ENCODE assay signal across 13 mouse cellular contexts in the genomic region with DNA sequence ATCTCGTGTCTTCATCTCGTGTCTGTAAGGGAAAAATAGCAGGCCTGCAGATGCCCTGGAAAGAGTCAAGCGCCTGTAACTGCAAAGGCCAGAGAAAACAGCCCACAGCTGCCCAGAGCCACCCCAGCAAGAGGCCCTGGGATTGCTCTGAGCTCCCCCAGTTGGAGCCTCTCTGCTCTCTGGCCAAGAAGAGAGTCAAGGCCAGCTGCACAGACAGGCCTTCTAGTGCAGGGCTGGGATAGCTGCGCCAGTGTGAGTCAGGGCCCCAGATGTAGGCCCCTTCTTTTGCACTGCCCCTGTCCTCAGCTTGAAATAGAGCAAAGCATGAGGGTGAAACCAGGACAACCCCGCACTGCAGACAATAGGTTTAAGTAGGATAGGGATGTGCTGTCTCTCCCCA.
DNase-seq lines count a peak whose midpoint lies in the region; ATAC-seq and TF ChIP-seq lines count a peak whose summit lies in the region.
"Had no signal": no experiment of that assay in that cellular context is flagged by ENCODE, and none has a peak within 500 bp of the region (broad histone marks: within the 10 kb centered on the region; RNA-seq: fewer than 3 reads in every experiment).

No protein-coding gene starts in this region.

- intact Hi-C loops in heart, adult 2 months (cut with DNase I) = no loop called here

- TF ChIP-seq POLR2A in heart, adult 2 months (IDR thresholded peaks at IDR 0.05; ENCODE audit: insufficient read depth, low read depth, low read length) = no peak

- H3K36me3 ChIP-seq in heart, adult 2 months (ENCODE audit: control insufficient read depth, insufficient read depth, low read length) = no peaks in the 10 kb centered on the region
- no peaks in the 10 kb centered on the region for H3K36me3 ChIP-seq in heart, embryonic 12.5 days
- H3K36me3 ChIP-seq: forebrain, embryonic 15.5 days; hindbrain, embryonic 15.5 days; limb, embryonic 13.5 days; neural tube, embryonic 12.5 days had no signal

- H3K9me3 ChIP-seq in heart, embryonic 12.5 days (replicated peaks) = no peaks in the 10 kb centered on the region
- H3K9me3 ChIP-seq: forebrain, embryonic 15.5 days; hindbrain, embryonic 15.5 days; limb, embryonic 13.5 days; neural tube, embryonic 12.5 days had no signal

- no peak overlapping the region for H3K9ac ChIP-seq in heart, adult 2 months (ENCODE audit: low read depth, low read length)
- no peak overlapping the region for H3K9ac ChIP-seq in heart, embryonic 12.5 days
- H3K9ac ChIP-seq: forebrain, embryonic 15.5 days; hindbrain, embryonic 15.5 days; limb, embryonic 13.5 days; neural tube, embryonic 12.5 days had no signal

- H3K27me3 ChIP-seq in heart, adult 2 months (ENCODE audit: control insufficient read depth, insufficient read depth, low read length) = no peaks in the 10 kb centered on the region
- no peaks in the 10 kb centered on the region for H3K27me3 ChIP-seq in heart, embryonic 12.5 days (replicated peaks)
- H3K27me3 ChIP-seq: forebrain, embryonic 15.5 days; hindbrain, embryonic 15.5 days; limb, embryonic 13.5 days; neural tube, embryonic 12.5 days had no signal

- ATAC-seq in heart, embryonic 12.5 days (ENCODE audit: insufficient number of reproducible peaks, low FRiP score) = no peak
- ATAC-seq: forebrain, embryonic 15.5 days had no signal

- no peak overlapping the region for H3K4me3 ChIP-seq in heart, adult 2 months
- H3K4me3 ChIP-seq in heart, embryonic 12.5 days = no peak overlapping the region
- H3K4me3 ChIP-seq: forebrain, embryonic 15.5 days; hindbrain, embryonic 15.5 days; layer of hippocampus, adult 2 months; limb, embryonic 13.5 days; neural tube, embryonic 12.5 days had no signal

- no peak overlapping the region for H3K4me2 ChIP-seq in heart, embryonic 12.5 days
- H3K4me2 ChIP-seq: forebrain, embryonic 15.5 days; hindbrain, embryonic 15.5 days; limb, embryonic 13.5 days; neural tube, embryonic 12.5 days had no signal

- TF ChIP-seq CTCF in heart, adult 2 months (IDR thresholded peaks at IDR 0.05) = no peak

- DNase-seq in heart, adult 2 months = peak; percentile 48 to 56
- DNase-seq in adrenal gland, adult 8-10 months = peak; percentile 30
- DNase-seq in gastrocnemius, postnatal 4 days (ENCODE audit: low spot score in 2 of 2) = peak; percentile 26 to 55
- DNase-seq in lung, postnatal 14 days = peak; percentile 2
- DNase-seq in embryo, embryonic 10 days (ENCODE audit: low spot score) = no peak
- no peak for DNase-seq in thymus, postnatal 36 days
- DNase-seq in Muller cell, postnatal 12 days (ENCODE audit: inconsistent ontology term) = no peak

- WGBS in heart, adult 2 months = 52% methylated on average over 5 of the region's 5 CpGs
- 52% methylated on average over 5 of the region's 5 CpGs for WGBS in heart, embryonic 12.5 days

- no peaks in the 10 kb centered on the region for H3K79me2 ChIP-seq in heart, adult 2 months (replicated peaks; ENCODE audit: control insufficient read depth, insufficient read depth, low read length)

- no peak overlapping the region for H3K27ac ChIP-seq in heart, adult 2 months
- H3K27ac ChIP-seq in heart, embryonic 12.5 days (ENCODE audit: poor library complexity, severe bottlenecking) = no peak overlapping the region
- H3K27ac ChIP-seq: forebrain, embryonic 15.5 days; hindbrain, embryonic 15.5 days; layer of hippocampus, adult 2 months; limb, embryonic 13.5 days; neural tube, embryonic 12.5 days had no signal

- no peaks in the 10 kb centered on the region for H3K4me1 ChIP-seq in heart, adult 2 months (ENCODE audit: control insufficient read depth, insufficient read depth, low read length)
- peaks cover 11% of the 10 kb centered on the region for H3K4me1 ChIP-seq in heart, embryonic 12.5 days (replicated peaks)
- H3K4me1 ChIP-seq: forebrain, embryonic 15.5 days; hindbrain, embryonic 15.5 days; neural tube, embryonic 12.5 days had no signal

- TF ChIP-seq EP300 in heart, adult 2 months (IDR thresholded peaks at IDR 0.05; ENCODE audit: insufficient read depth, low read depth, low read length) = no peak

Comparison
In these comparisons a context has a peak if more than half of its experiments do, and no peak if none do; other contexts are left out.
1. DNase-seq: peak in heart, adult 2 months (2 of 2), adrenal gland, adult 8-10 months (single experiment), gastrocnemius, postnatal 4 days (2 of 2) and lung, postnatal 14 days (single experiment); none in embryo, embryonic 10 days (single experiment), thymus, postnatal 36 days (0 of 2) and Muller cell, postnatal 12 days (single experiment).